Mouse (Mus musculus): ENCODE results near the gene Thpo. TPM values are rescaled to one million over a fixed set of nuclear protein-coding genes. Genes with fewer than 3 reads are reported as not detected.

Thpo gene
- polyA plus RNA-seq, 1 experiment from 2014 or later, result 5.0 TPM

GRCm38 (mm10) chr16:20739845-20740244 lies 5.5 kb upstream of the Thpo start:
- Histone ChIP-seq H3K4me1 (replicated peaks) (no peaks in the 10 kb centered on the region), H3K9me3 (replicated peaks) (no peaks in the 10 kb centered on the region), H3K4me2 (no peak overlapping the region), H3K9ac (no peak overlapping the region), H3K27me3 (peaks cover 26% of the 10 kb centered on the region), H3K36me3 (replicated peaks) (no peaks in the 10 kb centered on the region), H3K27ac (replicated peaks) (no peak overlapping the region), H3K4me3 (replicated peaks) (no peak overlapping the region)
- ATAC-seq (ENCODE audit: insufficient read depth), result no peak
- WGBS (ENCODE audit: insufficient replicate concordance), result 67% methylated on average over 9 of the region's 9 CpGs

GRCm38 (mm10) chr16:20736823-20737222 lies 2.5 kb upstream of the Thpo start:
- Histone ChIP-seq H3K27ac (replicated peaks) (no peak overlapping the region), H3K9me3 (replicated peaks) (no peaks in the 10 kb centered on the region), H3K36me3 (replicated peaks) (no peaks in the 10 kb centered on the region), H3K4me1 (replicated peaks) (peaks cover 16% of the 10 kb centered on the region), H3K9ac (no peak overlapping the region), H3K4me2 (no peak overlapping the region), H3K27me3 (peaks cover 56% of the 10 kb centered on the region), H3K4me3 (replicated peaks) (no peak overlapping the region)
- ATAC-seq (ENCODE audit: insufficient read depth), result no peak
- 53% methylated on average over 5 of the region's 5 CpGs for WGBS (ENCODE audit: insufficient replicate concordance)

- Histone ChIP-seq H3K36me3 (replicated peaks) (no peaks in the 10 kb centered on the region), H3K9me3 (replicated peaks) (no peaks in the 10 kb centered on the region), H3K27ac (replicated peaks) (no peak overlapping the region), H3K4me1 (replicated peaks) (peaks cover 16% of the 10 kb centered on the region), H3K27me3 (peaks cover 62% of the 10 kb centered on the region), H3K4me2 (no peak overlapping the region), H3K4me3 (replicated peaks) (no peak overlapping the region), H3K9ac (no peak overlapping the region)
- 61% methylated on average over 7 of the region's 7 CpGs for WGBS (ENCODE audit: insufficient replicate concordance)
- no peak for ATAC-seq (ENCODE audit: insufficient read depth)
Observed at GRCm38 (mm10) chr16:20736168-20736567, 1.9 kb upstream of the Thpo start.

- H3K9ac ChIP-seq, result no peak overlapping the region
- H3K4me3 ChIP-seq (replicated peaks), result no peak overlapping the region
- no peaks in the 10 kb centered on the region for H3K36me3 ChIP-seq (replicated peaks)
- no peak for ATAC-seq (ENCODE audit: insufficient read depth)
- peaks cover 68% of the 10 kb centered on the region for H3K27me3 ChIP-seq
- 43% methylated on average over 5 of the region's 5 CpGs for WGBS (ENCODE audit: insufficient replicate concordance)
- H3K27ac ChIP-seq (replicated peaks), result no peak overlapping the region
- no peaks in the 10 kb centered on the region for H3K9me3 ChIP-seq (replicated peaks)
- H3K4me1 ChIP-seq (replicated peaks), result peaks cover 16% of the 10 kb centered on the region
- H3K4me2 ChIP-seq, result no peak overlapping the region
Observed at GRCm38 (mm10) chr16:20735651-20736050, 1.3 kb upstream of the Thpo start.

GRCm38 (mm10) chr16:20732925-20733730 lies 1.2 kb downstream of the Thpo start, which contains the start of gene Chrd:
Chrd (plus strand) TSS chr16:20733127.
- H3K9ac ChIP-seq, result peak within 1 kb of the TSS; percentile 25; the same call in 1 of the 2 replicates
- peak within 1 kb of the TSS; percentile 52 for H3K4me3 ChIP-seq (replicated peaks)
- no peaks in the 10 kb centered on the region for H3K36me3 ChIP-seq (replicated peaks)
- peaks cover 16% of the 10 kb centered on the region for H3K4me1 ChIP-seq (replicated peaks)
- ATAC-seq (ENCODE audit: insufficient read depth), result no peak
- no peaks in the 10 kb centered on the region for H3K9me3 ChIP-seq (replicated peaks)
- peak within 1 kb of the TSS; percentile 73 for H3K4me2 ChIP-seq
- WGBS (ENCODE audit: insufficient replicate concordance), result 2% methylated on average over 70 of the region's 70 CpGs
- peaks cover 90% of the 10 kb centered on the region for H3K27me3 ChIP-seq
- no peak within 1 kb of the TSS for H3K27ac ChIP-seq (replicated peaks)

GRCm38 (mm10) chr16:20732251-20732924 lies 1.9 kb downstream of the Thpo start:
- ATAC-seq (ENCODE audit: insufficient read depth), result no peak

GRCm38 (mm10) chr16:20731688-20732087 lies 2.6 kb downstream of the Thpo start:
- Histone ChIP-seq H3K4me3 (replicated peaks) (no peak overlapping the region), H3K9me3 (replicated peaks) (no peaks in the 10 kb centered on the region), H3K27ac (replicated peaks) (no peak overlapping the region), H3K4me1 (replicated peaks) (peaks cover 16% of the 10 kb centered on the region), H3K27me3 (peaks cover 87% of the 10 kb centered on the region), H3K9ac (no peak overlapping the region), H3K36me3 (replicated peaks) (no peaks in the 10 kb centered on the region), H3K4me2 (no peak overlapping the region)
- ATAC-seq (ENCODE audit: insufficient read depth), result no peak
- 45% methylated on average over 5 of the region's 5 CpGs for WGBS (ENCODE audit: insufficient replicate concordance)

More at GRCm38 (mm10) chr16:20732251-20732924, 1.9 kb downstream of the Thpo start:
- peak overlapping the region; percentile 25; the same call in 1 of the 2 replicates for H3K9ac ChIP-seq
- H3K27ac ChIP-seq (replicated peaks), result no peak overlapping the region
- no peaks in the 10 kb centered on the region for H3K36me3 ChIP-seq (replicated peaks)
- no peaks in the 10 kb centered on the region for H3K9me3 ChIP-seq (replicated peaks)
- peaks cover 89% of the 10 kb centered on the region for H3K27me3 ChIP-seq
- peaks cover 16% of the 10 kb centered on the region for H3K4me1 ChIP-seq (replicated peaks)
- peak overlapping the region; percentile 73 for H3K4me2 ChIP-seq
- 2% methylated on average over 30 of the region's 30 CpGs for WGBS (ENCODE audit: insufficient replicate concordance)
- peak overlapping the region; percentile 52 for H3K4me3 ChIP-seq (replicated peaks)

GRCm38 (mm10) chr16:20730293-20730711 lies 4.0 kb downstream of the Thpo start:
- WGBS (ENCODE audit: insufficient replicate concordance), result 25% methylated on average over 5 of the region's 5 CpGs
- Histone ChIP-seq H3K27me3 (peaks cover 85% of the 10 kb centered on the region), H3K27ac (replicated peaks) (peak overlapping the region; percentile 56), H3K4me1 (replicated peaks) (peaks cover 16% of the 10 kb centered on the region), H3K9ac (no peak overlapping the region), H3K9me3 (replicated peaks) (no peaks in the 10 kb centered on the region), H3K4me3 (replicated peaks) (peak overlapping the region; percentile 38), H3K4me2 (peak overlapping the region; percentile 19; the same call in 1 of the 2 replicates), H3K36me3 (replicated peaks) (no peaks in the 10 kb centered on the region)
- peak; percentile 85 for ATAC-seq (ENCODE audit: insufficient read depth)

GRCm38 (mm10) chr16:20726384-20726783 lies 7.9 kb downstream of the Thpo start:
- H3K4me3 ChIP-seq (replicated peaks), result no peak overlapping the region
- 23% methylated on average over 1 of the region's 1 CpGs for WGBS (ENCODE audit: insufficient replicate concordance)
- no peak overlapping the region for H3K4me2 ChIP-seq
- H3K27ac ChIP-seq (replicated peaks), result no peak overlapping the region
- no peaks in the 10 kb centered on the region for H3K9me3 ChIP-seq (replicated peaks)
- H3K27me3 ChIP-seq, result peaks cover 49% of the 10 kb centered on the region
- peaks cover 10% of the 10 kb centered on the region for H3K4me1 ChIP-seq (replicated peaks)
- no peak overlapping the region for H3K9ac ChIP-seq
- no peak for ATAC-seq (ENCODE audit: insufficient read depth)
- peaks cover 9% of the 10 kb centered on the region; the same call in 1 of the 2 replicates for H3K36me3 ChIP-seq (replicated peaks)

- no peaks in the 10 kb centered on the region for H3K9me3 ChIP-seq (replicated peaks)
- peaks cover 10% of the 10 kb centered on the region for H3K4me1 ChIP-seq (replicated peaks)
- peaks cover 12% of the 10 kb centered on the region; the same call in 1 of the 2 replicates for H3K36me3 ChIP-seq (replicated peaks)
- peaks cover 42% of the 10 kb centered on the region for H3K27me3 ChIP-seq
- no peak overlapping the region for H3K4me3 ChIP-seq (replicated peaks)
- 54% methylated on average over 4 of the region's 4 CpGs for WGBS (ENCODE audit: insufficient replicate concordance)
- H3K9ac ChIP-seq, result no peak overlapping the region
- H3K4me2 ChIP-seq, result no peak overlapping the region
- ATAC-seq (ENCODE audit: insufficient read depth), result no peak
- H3K27ac ChIP-seq (replicated peaks), result no peak overlapping the region
Observed at GRCm38 (mm10) chr16:20725750-20726149, 8.6 kb downstream of the Thpo start.

- Histone ChIP-seq H3K27me3 (peaks cover 38% of the 10 kb centered on the region), H3K36me3 (replicated peaks) (peaks cover 17% of the 10 kb centered on the region), H3K9ac (no peak overlapping the region), H3K4me1 (replicated peaks) (peaks cover 10% of the 10 kb centered on the region), H3K4me2 (no peak overlapping the region), H3K27ac (replicated peaks) (no peak overlapping the region), H3K4me3 (replicated peaks) (no peak overlapping the region), H3K9me3 (replicated peaks) (no peaks in the 10 kb centered on the region)
- no peak for ATAC-seq (ENCODE audit: insufficient read depth)
- 77% methylated on average over 7 of the region's 7 CpGs for WGBS (ENCODE audit: insufficient replicate concordance)
Observed at GRCm38 (mm10) chr16:20725321-20725720, 9.0 kb downstream of the Thpo start.

All from liver, embryonic 15.5 days (tissue).